Mouse (Mus musculus) heart, embryonic 14.5 days (tissue): ENCODE results near the gene Slc38a7. TPM values are rescaled to one million over a fixed set of nuclear protein-coding genes. Genes with fewer than 3 reads are reported as not detected.

ENCODE experiments used
- ATAC-seq: fragments of 200-750 bp; cut with Nextera tagmentation; 2 replicates; pipeline ENCODE4 v1.8.0; 2017; ENCODE audit warnings: low read depth, moderate TSS enrichment; ENCODE audit not compliant: insufficient number of reproducible peaks, insufficient read depth, low FRiP score
- H3K27ac ChIP-seq, 2 experiments: fragments of 200-500 bp in 1 of 2; fragments of 300-500 bp in 1 of 2; sonication (generic) in 1 of 2; replicated peaks in 1 of 2; 2 replicates each; pipeline ENCODE4 v1.5.1; 2012 to 2014; ENCODE audit warnings: low read depth in 2 of 2, low read length in 2 of 2, control low read depth in 1 of 2, mild to moderate bottlenecking in 1 of 2, mixed read lengths in 1 of 2; ENCODE audit not compliant: control insufficient read depth in 1 of 2, insufficient read depth in 1 of 2
- H3K27me3 ChIP-seq: fragments of 300-500 bp; sonication (generic); 2 replicates; pipeline ENCODE4 v1.6.1; 2014; ENCODE audit warnings: mild to moderate bottlenecking, low read length, control low read depth; ENCODE audit not compliant: control insufficient read depth, insufficient read depth
- H3K36me3 ChIP-seq: fragments of 300-500 bp; sonication (generic); 2 replicates; pipeline ENCODE4 v1.6.1; 2014; ENCODE audit warnings: mild to moderate bottlenecking, control low read depth, low read length, mixed read lengths; ENCODE audit not compliant: control insufficient read depth, insufficient read depth
- H3K4me1 ChIP-seq, 2 experiments: fragments of 200-500 bp in 1 of 2; fragments of 300-500 bp in 1 of 2; sonication (generic) in 1 of 2; 2 replicates each; pipeline ENCODE4 v1.6.1; 2012 to 2014; ENCODE audit warnings: low read length in 2 of 2, control low read depth in 1 of 2, mixed read lengths in 1 of 2; ENCODE audit not compliant: control insufficient read depth in 2 of 2, insufficient read depth in 2 of 2
- H3K4me2 ChIP-seq: fragments of 300-500 bp; sonication (generic); 2 replicates; pipeline ENCODE4 v1.6.1; 2014; ENCODE audit warnings: mild to moderate bottlenecking, low read length
- H3K4me3 ChIP-seq, 2 experiments: fragments of 200-500 bp in 1 of 2; fragments of 300-500 bp in 1 of 2; sonication (generic) in 1 of 2; 2 replicates each; pipeline ENCODE4 v1.5.1; 2012 to 2014; ENCODE audit warnings: low read length in 2 of 2, mild to moderate bottlenecking in 2 of 2, control low read depth in 1 of 2, low read depth in 1 of 2, moderate library complexity in 1 of 2; ENCODE audit not compliant: control insufficient read depth in 1 of 2, insufficient read depth in 1 of 2
- H3K9ac ChIP-seq: fragments of 300-500 bp; sonication (generic); 2 replicates; pipeline ENCODE4 v1.6.1; 2014; ENCODE audit warnings: mild to moderate bottlenecking, low read length
- H3K9me3 ChIP-seq: fragments of 300-500 bp; sonication (generic); 2 replicates; pipeline ENCODE4 v1.6.1; 2016; ENCODE audit warnings: low read length, control low read depth; ENCODE audit not compliant: control insufficient read depth
- WGBS: fragments of 180-500 bp; shearing (Covaris S2); extraction: QIAGEN DNeasy Blood & Tissue Kit; methylation state at CpG from one replicate; pipeline ENCODE4 v1.1.7; 2014; 5-methylcytosine and 5-hydroxymethylcytosine counted together
- polyA plus RNA-seq: library from polyadenylated mRNA; unstranded; fragments of >200 nt; fragmentation: Nextera tagmentation; extraction: Ambion mirVana; gene quantifications from 2 replicates; pipeline ENCODE4 v1.2.1, GENCODE M21; 2014

Slc38a7 gene
- 12.1 and 12.9 TPM in 2 replicates for polyA plus RNA-seq

GRCm38 (mm10) chr8:95853102-95853843 is at the start of gene Slc38a7:
Gene Slc38a7 (minus strand): TSS chr8:95853539.
- 18% methylated on average over 22 of the region's 22 CpGs for WGBS
- ATAC-seq, result peak; percentile 90
- Histone ChIP-seq H3K4me1 (peaks cover 5 to 9% of the 10 kb centered on the region in 2 experiments), H3K9me3 (no peaks in the 10 kb centered on the region), H3K27me3 (no peaks in the 10 kb centered on the region), H3K4me3 (peak within 1 kb of the TSS; percentile 61 to 62), H3K9ac (peak within 1 kb of the TSS; percentile 76), H3K27ac (no peak within 1 kb of the TSS), H3K36me3 (peaks cover 3% of the 10 kb centered on the region), H3K4me2 (peak within 1 kb of the TSS; percentile 82)

DNA sequence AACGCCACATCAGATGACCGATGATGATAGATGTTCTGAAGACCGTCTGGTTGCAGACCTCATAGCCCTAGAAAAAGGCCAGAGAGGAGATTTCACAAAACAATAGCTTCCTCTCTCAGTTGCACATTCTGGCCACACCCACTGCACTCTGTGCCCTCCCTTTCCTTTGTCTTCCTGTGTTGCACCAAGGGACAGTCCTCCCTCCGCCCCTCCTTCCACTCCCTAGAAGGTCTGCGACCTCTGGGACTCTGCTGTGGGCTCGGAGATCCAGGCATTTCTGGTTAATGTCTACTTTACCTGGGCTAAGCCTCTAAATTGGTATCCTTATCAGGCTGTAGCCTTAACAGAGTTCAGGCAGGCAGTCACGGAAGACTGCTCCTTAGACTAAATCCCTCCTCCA is 48.5 kb upstream of the Slc38a7 start:
- no peak for ATAC-seq
- Histone ChIP-seq H3K9me3 (no peaks in the 10 kb centered on the region), H3K4me3 (no peak overlapping the region), H3K27ac (no peak overlapping the region), H3K4me2 (no peak overlapping the region), H3K27me3 (no peaks in the 10 kb centered on the region), H3K9ac (no peak overlapping the region), H3K36me3 (no peaks in the 10 kb centered on the region), H3K4me1 (peaks cover 0 to 3% of the 10 kb centered on the region in 2 experiments; a peak in 1 of 4 replicates)
- WGBS, result 37% methylated on average over 7 of the region's 7 CpGs

DNA sequence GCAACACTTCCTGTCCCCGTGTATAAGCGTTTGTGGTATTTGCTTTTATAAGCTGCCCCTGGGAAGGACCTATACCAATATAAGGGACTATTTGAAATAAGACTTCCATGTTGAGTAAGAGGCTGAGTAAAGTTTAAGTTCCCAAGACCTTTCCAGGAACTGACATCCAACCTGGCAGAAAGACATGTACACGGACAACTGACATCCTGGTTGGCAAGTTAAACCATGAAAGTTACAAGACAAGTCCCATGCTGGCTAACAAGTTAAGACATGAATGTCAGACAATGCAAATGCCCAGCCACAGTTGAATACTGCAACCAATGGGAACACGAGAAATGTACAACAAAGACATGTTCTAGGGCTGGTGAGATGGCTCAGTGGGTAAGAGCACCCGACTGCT is 40.4 kb upstream of the Slc38a7 start:
- H3K27me3 ChIP-seq, result no peaks in the 10 kb centered on the region
- 75% methylated on average over 5 of the region's 5 CpGs for WGBS
- ATAC-seq, result no peak

DNA sequence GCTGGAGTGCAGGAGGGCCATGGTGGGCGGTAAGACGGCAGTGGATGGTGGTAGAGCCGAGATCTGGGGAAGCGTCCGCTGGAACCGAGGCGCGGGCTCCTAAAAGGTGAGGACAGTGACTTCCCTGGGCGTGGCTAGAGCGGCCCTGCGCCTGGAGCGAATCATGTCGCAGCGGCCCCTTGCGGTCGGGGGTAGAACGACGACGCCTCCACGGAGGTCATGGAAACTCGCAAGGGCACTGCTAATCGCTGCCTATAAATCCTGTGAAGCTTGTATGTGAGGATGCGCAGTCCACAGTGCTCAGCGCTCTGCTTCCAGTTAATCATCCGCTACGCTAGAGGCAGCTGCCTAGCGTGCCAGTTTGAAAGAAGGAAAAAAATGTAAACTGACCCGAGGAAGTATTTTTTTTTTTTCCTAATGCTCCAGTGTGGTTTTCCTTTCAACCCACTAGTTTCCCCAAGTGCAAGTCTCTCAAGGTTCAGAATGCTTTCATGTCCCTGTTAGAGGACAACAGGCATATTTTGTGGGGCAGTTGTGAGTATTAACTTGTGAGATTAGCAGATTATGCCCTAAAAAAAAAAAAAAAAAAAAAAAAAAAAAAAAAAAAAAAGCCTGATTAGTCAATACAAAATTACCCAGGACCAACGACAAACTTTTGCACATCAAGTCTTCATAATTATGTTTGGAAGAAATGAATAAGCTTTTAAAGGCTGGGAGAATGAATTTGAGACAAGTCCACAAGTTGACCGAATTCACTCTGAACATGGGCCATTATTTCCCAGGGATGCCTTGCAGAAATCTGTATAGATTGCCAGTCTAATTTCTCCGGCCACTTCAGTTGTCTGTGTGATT is 35.2 kb upstream of the Slc38a7 start, which contains the start of gene Got2:
Gene Got2, minus strand, starts transcription at position 263 of the 852 bp plus-strand sequence.
- ATAC-seq, result peak; percentile 79
- peak within 1 kb of the TSS; percentile 82 for H3K9ac ChIP-seq
- H3K27me3 ChIP-seq, result no peaks in the 10 kb centered on the region
- no peaks in the 10 kb centered on the region for H3K36me3 ChIP-seq
- H3K4me3 ChIP-seq, result peak within 1 kb of the TSS; percentile 51 to 71
- peak within 1 kb of the TSS; percentile 72 to 78 for H3K27ac ChIP-seq
- H3K9me3 ChIP-seq, result no peaks in the 10 kb centered on the region
- peaks cover 0 to 27% of the 10 kb centered on the region in 2 experiments; a peak in 3 of 4 replicates for H3K4me1 ChIP-seq
- H3K4me2 ChIP-seq, result peak within 1 kb of the TSS; percentile 69
- WGBS, result 7% methylated on average over 30 of the region's 31 CpGs

More for the DNA sequence above, 40.4 kb upstream of the Slc38a7 start:
- Histone ChIP-seq H3K4me1 (no peaks in the 10 kb centered on the region), H3K4me2 (no peak overlapping the region), H3K9me3 (no peaks in the 10 kb centered on the region), H3K36me3 (no peaks in the 10 kb centered on the region), H3K27ac (no peak overlapping the region), H3K4me3 (no peak overlapping the region), H3K9ac (no peak overlapping the region)

DNA sequence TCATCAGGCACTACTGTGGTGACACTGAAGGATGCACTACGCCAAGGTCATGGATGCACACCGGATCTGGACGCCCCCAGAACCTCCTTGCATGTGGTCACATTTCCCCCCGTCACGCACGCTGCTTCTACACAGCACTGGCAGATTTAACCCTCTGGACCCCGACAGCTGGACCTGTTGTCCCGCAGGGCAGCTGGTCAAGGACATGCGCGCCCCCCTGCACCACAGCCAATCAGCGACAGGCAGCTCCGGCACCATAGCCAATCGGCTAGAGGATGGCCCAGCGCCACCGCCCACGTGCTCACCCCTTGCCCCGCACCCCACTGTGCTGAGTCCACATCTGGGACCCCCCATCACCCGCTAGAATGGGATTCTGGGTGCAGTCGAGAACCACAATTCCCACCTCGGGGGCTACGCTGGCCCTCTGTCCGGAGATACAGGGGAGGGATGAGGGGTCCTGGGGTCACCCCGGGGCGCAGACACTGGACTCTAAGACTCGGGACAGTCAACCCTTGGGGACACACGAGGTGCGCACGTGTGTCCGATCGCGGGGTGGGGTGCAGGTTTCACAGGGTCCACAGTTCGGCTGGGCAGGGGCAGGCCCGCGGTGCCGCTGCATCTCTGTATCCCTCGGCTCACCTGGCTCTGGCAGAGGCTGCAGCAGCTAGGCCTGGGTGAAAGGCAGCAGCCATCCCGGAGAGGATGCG is 34.4 kb upstream of the Slc38a7 start:
- peak overlapping the region; percentile 69 for H3K4me2 ChIP-seq
- under 1% methylated on average over 38 of the region's 38 CpGs for WGBS
- peak overlapping the region; percentile 65 to 78 for H3K27ac ChIP-seq
- peak; percentile 95 for ATAC-seq
- H3K27me3 ChIP-seq, result no peaks in the 10 kb centered on the region
- peak overlapping the region; percentile 82 for H3K9ac ChIP-seq
- H3K9me3 ChIP-seq, result no peaks in the 10 kb centered on the region
- H3K36me3 ChIP-seq, result no peaks in the 10 kb centered on the region
- H3K4me3 ChIP-seq, result peak overlapping the region; percentile 51 to 71
- H3K4me1 ChIP-seq, result peaks cover 0 to 27% of the 10 kb centered on the region in 2 experiments; a peak in 3 of 4 replicates

DNA sequence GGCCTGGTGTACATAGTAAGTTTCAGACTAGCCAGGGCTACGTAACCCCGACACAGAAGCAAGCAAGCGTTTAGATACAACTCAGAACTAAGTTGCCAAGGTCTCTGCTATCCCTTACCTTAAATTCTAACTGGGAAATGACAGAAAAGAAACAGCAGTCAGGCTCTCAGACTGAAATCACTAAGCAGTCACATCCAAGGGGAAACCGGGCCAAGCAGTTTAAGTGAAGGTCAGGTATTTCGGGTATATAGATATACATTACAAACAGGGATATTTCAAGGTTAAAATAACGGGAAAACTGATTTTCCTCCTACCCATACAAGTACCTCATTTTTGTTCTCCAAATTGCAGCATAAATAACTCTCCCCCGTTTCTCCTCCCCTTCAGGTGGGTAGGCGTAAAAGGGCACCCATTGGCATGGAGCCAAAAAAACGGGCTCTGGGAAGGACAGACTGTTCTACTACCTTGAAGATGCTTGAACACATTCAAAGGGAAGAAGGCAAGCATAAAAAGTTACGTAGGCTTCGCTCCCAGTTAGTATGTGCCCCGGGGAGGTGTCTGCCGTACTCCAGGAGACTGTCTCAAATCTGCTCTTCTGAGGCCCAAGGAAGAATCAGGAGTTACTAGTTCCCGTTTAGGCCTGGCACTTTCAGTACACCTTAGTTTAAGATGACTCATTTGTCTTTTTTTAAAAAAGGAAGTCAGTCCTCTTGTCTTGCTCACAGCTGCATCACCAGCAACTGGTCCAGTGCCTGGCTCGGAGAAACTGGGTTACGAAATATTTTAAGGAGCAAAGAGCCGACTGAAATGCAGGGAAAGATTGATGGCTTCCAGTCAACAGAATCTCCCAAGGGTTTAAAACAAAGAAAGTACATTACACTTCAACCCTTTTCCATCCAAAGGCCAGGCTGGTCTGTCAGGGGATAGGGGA is 33.6 kb upstream of the Slc38a7 start:
- WGBS, result 50% methylated on average over 17 of the region's 17 CpGs
- peak overlapping the region; percentile 82 for H3K9ac ChIP-seq
- ATAC-seq, result no peak
- H3K9me3 ChIP-seq, result no peaks in the 10 kb centered on the region
- H3K27me3 ChIP-seq, result no peaks in the 10 kb centered on the region
- no peaks in the 10 kb centered on the region for H3K36me3 ChIP-seq
- peak overlapping the region; percentile 69 for H3K4me2 ChIP-seq
- peaks cover 0 to 27% of the 10 kb centered on the region in 2 experiments; a peak in 3 of 4 replicates for H3K4me1 ChIP-seq
- peak overlapping the region; percentile 65 to 78 for H3K27ac ChIP-seq
- H3K4me3 ChIP-seq, result peak overlapping the region; percentile 51 to 71
